Mouse (Mus musculus) CH12F3 (cell line): ENCODE results near the gene Helt.

ENCODE experiments used
- in situ Hi-C: fragments of 300-500 bp; cut with MboI; formaldehyde crosslinking; loops from 2 replicates; pipeline ENCODE4 v1.14.3; 2020; ENCODE audit warnings: low sequenced_read_pairs

Gene Helt

GRCm38 (mm10) chr8:46294181-46294892 is at the start of gene Helt:
Gene Helt, minus strand, starts transcription at chr8:46294671.
- in situ Hi-C loops = no loop called here

GRCm38 (mm10) chr8:46342272-46342671 is 47.8 kb upstream of the Helt start:
- in situ Hi-C loops = no loop called here

- in situ Hi-C loops = no loop called here
Measured at GRCm38 (mm10) chr8:46340381-46341273, 46.2 kb upstream of the Helt start.

GRCm38 (mm10) chr8:46339317-46339716 is 44.8 kb upstream of the Helt start:
- in situ Hi-C loops = no loop called here

- in situ Hi-C loops = no loop called here
Measured at GRCm38 (mm10) chr8:46336351-46336750, 41.9 kb upstream of the Helt start.

- in situ Hi-C loops = no loop called here
Measured at GRCm38 (mm10) chr8:46332389-46333061, 38.1 kb upstream of the Helt start.

- in situ Hi-C loops = no loop called here
Measured at GRCm38 (mm10) chr8:46331801-46332200, 37.3 kb upstream of the Helt start.

GRCm38 (mm10) chr8:46329396-46329795 is 34.9 kb upstream of the Helt start:
- in situ Hi-C loops = no loop called here

GRCm38 (mm10) chr8:46327284-46327683 is 32.8 kb upstream of the Helt start:
- in situ Hi-C loops = no loop called here

GRCm38 (mm10) chr8:46326715-46327114 is 32.2 kb upstream of the Helt start:
- in situ Hi-C loops = no loop called here

- in situ Hi-C loops = no loop called here
Measured at GRCm38 (mm10) chr8:46324676-46325075, 30.2 kb upstream of the Helt start.

- in situ Hi-C loops = no loop called here
Measured at GRCm38 (mm10) chr8:46323672-46324191, 29.3 kb upstream of the Helt start.

GRCm38 (mm10) chr8:46322833-46323232 is 28.4 kb upstream of the Helt start:
- in situ Hi-C loops = no loop called here

GRCm38 (mm10) chr8:46322421-46322820 is 27.9 kb upstream of the Helt start:
- in situ Hi-C loops = no loop called here

GRCm38 (mm10) chr8:46318802-46319201 is 24.3 kb upstream of the Helt start:
- in situ Hi-C loops = loop anchor here (10.0 kb wide), 1 partner anchor 226 kb away; no protein-coding TSS in a partner anchor

- in situ Hi-C loops = loop anchor here (10.0 kb wide), 1 partner anchor 228 kb away; no protein-coding TSS in a partner anchor
Measured at GRCm38 (mm10) chr8:46317161-46317560, 22.7 kb upstream of the Helt start.

- in situ Hi-C loops = loop anchor here (10.0 kb wide), 1 partner anchor 231 kb away; no protein-coding TSS in a partner anchor
Measured at GRCm38 (mm10) chr8:46313798-46314197, 19.3 kb upstream of the Helt start.

GRCm38 (mm10) chr8:46311159-46311558 is 16.7 kb upstream of the Helt start:
- in situ Hi-C loops = loop anchor here (10.0 kb wide), 1 partner anchor 234 kb away; no protein-coding TSS in a partner anchor

GRCm38 (mm10) chr8:46308189-46308588 is 13.7 kb upstream of the Helt start:
- in situ Hi-C loops = no loop called here

- in situ Hi-C loops = no loop called here
Measured at GRCm38 (mm10) chr8:46305733-46306349, 11.4 kb upstream of the Helt start.
